Mouse (Mus musculus) layer of hippocampus, adult 11-12 months (tissue): ENCODE results near the gene Farp1.

Experiments
- DNase-seq: peaks from one replicate; pipeline ENCODE4 v3.0.0; 2022; ENCODE audit warnings: low spot score

Gene Farp1

DNA sequence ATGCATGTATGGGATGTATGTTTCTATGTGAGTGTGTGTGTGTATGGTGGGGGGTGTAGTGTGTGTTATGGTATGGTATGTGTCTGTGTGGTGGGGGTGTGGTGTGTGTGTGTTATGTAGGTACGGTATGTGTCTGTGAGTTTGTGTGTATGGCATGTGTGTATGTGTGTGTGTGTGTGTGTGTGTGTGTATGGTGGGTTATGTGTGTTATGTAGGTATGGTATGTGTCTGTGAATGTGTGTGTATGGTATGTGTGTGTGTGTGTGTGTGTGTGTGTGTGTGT is 185.0 kb downstream of the Farp1 start:
- no peak for DNase-seq

GRCm38 (mm10) chr14:121220723-121221122 is 185.7 kb downstream of the Farp1 start:
- peak; percentile 71 for DNase-seq

- no peak for DNase-seq
Measured at GRCm38 (mm10) chr14:121225804-121226203, 190.8 kb downstream of the Farp1 start.

DNA sequence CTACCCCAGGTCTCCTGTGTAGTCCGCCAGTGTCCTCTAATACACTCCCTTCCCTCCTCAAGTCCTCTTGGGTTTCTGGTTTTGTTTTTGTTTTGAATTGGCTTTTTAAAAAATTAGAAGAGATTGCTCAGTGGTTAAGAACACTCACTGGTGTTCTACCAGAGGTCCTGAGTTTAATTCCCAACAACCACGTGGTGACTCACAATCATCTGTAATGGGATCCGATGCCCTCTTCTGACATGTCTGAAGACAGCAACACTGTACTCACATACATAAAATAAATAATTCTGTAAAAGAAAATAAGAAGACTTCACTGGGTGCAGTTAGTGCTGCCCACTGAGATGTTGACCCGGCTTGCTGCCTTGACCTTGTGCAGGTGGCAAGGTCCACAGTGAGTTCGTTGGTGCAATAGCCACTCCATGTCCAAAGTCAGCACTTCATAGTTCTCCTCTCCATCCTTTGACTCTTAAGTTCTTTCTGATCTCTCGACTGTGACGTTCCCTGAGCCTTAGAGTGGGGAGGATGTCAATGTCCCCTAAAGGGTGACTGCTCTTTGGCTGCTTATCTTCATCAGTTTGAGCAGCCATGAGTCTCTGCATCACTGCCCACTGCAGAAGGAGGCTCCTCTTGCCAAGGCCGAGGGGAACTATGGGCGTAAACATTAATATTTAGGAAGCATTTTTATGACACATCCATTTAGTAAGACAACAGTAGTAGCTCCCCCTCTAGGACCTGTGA is 194.2 kb downstream of the Farp1 start:
- no peak for DNase-seq

- no peak for DNase-seq
Measured at GRCm38 (mm10) chr14:121231232-121231631, 196.2 kb downstream of the Farp1 start.

DNA sequence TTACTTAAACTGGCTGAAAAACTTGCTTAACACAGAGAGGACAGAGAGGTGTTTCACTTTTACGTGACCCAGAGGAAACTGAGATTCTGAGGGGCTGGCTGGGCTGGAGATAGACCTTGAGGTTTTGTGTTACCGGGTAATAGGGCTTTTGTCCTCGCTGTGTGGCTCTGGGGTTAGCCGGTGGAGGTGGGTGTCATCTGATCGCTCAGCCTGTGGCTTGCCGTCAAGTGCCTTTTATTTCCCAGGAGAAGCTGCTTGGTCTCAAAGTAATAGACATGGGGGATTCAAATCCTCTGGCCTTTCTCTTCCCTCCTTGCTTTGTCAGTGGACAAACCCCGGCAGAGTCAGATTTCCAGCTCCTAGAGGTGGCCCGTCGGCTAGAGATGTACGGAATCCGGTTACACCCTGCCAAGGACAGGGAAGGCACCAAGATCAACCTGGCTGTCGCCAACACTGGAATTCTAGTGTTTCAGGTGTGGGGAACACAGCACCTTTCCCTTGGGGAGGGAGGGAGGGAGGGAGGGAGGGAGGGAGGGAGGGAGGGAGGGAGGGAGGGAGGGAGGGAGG is 199.8 kb downstream of the Farp1 start:
- no peak for DNase-seq

- no peak for DNase-seq
Measured at GRCm38 (mm10) chr14:121236736-121237135, 201.7 kb downstream of the Farp1 start.

GRCm38 (mm10) chr14:121238727-121239126 is 203.7 kb downstream of the Farp1 start:
- no peak for DNase-seq

DNA sequence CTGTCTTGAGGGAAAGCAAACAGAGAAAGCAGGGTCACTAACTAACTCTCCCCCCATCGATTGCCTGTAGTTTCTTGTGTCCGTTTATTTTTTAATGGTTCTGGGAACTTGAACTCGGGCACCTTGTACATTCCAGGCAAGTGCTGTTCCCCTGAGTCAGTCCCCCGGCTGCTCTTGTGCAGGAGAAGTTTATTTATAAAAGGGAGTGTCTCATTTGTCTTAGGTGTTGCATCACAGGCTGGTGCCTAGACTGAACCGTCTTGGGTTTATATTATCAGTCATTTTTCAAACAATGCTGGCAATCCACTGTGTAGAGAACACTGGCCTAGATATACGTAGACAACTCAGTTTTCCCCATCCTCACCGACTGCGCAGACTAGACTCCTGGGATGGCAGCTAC is 204.4 kb downstream of the Farp1 start:
- no peak for DNase-seq

DNA sequence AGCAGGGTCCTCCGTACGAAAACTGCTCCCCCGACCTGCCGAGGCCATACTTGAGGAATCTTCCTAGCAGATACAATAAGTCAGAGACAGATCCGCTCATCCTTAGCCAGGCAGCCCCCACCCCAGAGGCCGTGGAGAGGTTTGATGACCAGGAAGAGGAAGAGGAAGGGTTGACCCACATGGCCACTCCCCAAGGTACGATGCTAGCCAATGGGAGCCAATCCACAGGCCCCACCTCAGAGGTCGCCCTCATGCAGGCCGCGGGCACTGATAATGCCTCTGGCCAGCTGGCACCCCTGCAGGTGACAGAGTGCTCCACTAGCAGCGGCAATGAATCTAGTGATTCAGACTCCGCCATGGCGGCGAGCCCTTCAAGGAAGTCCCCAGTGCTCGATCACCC is 209.1 kb downstream of the Farp1 start:
- DNase-seq, result no peak

GRCm38 (mm10) chr14:121246048-121246731 is 211.2 kb downstream of the Farp1 start:
- no peak for DNase-seq

GRCm38 (mm10) chr14:121247287-121247686 is 212.3 kb downstream of the Farp1 start:
- DNase-seq, result no peak

- no peak for DNase-seq
Measured at GRCm38 (mm10) chr14:121248346-121248745, 213.3 kb downstream of the Farp1 start.

- no peak for DNase-seq
Measured at GRCm38 (mm10) chr14:121251099-121251498, 216.1 kb downstream of the Farp1 start.

GRCm38 (mm10) chr14:121251708-121252107 is 216.7 kb downstream of the Farp1 start:
- DNase-seq, result no peak

GRCm38 (mm10) chr14:121252542-121252941 is 217.5 kb downstream of the Farp1 start:
- DNase-seq, result no peak

DNA sequence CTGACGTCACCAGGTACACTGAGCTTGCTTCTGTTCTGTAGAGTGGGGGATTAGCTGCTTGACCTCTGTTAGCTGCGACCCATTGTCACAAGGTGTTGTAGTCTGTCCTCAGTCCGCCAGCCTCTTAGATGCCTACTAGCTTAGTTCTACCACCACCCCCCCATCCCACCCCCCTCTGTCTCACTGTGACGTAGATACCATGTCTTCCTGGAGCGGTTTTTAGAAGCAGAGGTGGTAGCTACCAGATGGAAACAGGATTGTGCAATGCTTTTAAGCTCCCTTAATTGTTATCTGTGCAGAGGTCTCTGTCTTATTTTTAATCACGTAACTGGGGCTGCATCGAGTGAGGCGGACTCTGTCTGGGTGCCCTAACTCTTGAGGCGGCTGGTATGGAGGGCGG is 219.9 kb downstream of the Farp1 start:
- no peak for DNase-seq

GRCm38 (mm10) chr14:121255469-121255868 is 220.5 kb downstream of the Farp1 start:
- no peak for DNase-seq

GRCm38 (mm10) chr14:121256896-121257295 is 221.9 kb downstream of the Farp1 start:
- DNase-seq, result no peak

- DNase-seq, result no peak
Measured at GRCm38 (mm10) chr14:121259332-121259731, 224.3 kb downstream of the Farp1 start.

DNA sequence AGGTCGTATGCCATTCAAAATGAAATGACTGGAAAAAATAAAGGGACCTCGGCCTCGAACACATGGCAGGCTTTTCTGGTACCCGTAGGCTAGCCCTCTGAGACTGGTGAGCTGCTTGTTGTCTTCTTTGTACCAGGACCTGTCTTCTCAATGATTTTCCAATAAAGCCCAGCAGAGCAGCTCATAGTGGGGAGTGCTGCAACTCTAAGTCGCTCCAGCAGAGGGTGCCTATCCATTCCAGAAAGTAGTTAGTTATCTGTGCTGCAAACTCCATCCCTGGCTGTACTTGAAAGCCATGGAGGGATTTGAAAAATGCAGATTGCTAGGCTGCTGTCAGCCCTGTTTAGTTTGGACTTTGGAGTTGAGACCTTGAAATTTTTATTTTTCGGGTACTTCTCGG is 224.8 kb downstream of the Farp1 start:
- DNase-seq, result peak; percentile 61

DNA sequence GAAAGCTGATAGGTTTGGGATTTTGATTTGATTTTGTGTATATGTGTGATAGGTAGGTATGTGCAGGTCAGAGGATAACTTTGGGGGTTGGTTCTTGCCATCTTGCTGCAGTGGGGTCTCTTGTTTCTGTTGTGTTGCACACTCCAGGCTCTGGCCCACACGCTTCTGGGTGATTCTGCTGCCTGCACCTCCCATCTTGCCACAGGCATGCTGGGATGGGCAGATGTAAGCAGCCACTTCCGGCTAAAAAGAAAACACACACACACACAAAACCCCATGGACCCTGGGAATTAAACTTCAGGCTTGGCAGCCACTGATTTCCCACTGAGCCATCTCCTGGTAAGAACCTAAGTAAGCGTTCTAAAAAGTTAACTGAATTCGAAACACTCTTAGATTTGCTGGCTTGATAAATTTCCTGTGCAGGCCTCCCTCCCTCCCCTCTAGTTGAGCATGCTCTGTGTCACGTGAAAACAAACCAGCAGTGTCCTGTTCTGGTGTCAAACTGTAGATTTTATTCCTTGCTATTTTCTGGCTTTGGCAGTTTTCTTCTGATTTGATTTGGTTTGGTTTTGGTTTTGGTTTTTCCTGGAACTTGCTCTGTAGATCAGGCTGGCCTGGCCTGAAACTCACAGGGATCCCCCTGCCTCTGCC is 226.4 kb downstream of the Farp1 start:
- no peak for DNase-seq

DNA sequence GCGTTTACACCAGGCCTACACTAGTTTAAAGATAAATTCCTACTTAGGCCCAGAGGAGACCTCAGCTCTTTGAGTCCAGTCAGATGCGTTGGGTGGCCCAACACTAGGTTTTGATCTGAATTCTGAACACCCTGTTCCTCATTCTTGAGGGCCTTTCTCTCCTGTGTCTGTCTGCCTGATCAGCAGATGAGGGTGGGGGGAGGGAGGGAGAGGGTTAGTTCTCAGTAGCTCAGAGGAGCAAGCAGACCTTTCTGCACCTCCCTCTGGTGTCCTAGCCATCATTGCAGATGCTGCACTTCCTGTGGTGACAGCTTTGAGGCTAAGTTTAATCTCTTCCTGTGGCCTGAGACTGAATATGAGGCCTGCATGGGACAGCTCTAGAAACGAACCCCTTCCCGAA is 227.6 kb downstream of the Farp1 start:
- no peak for DNase-seq
